Mouse (Mus musculus) liver, embryonic 14.5 days (tissue): Measurements from ENCODE around the gene Zranb3. TPM values are rescaled to one million over a fixed set of nuclear protein-coding genes. Genes with fewer than 3 reads are reported as not detected.

Source experiments
- ATAC-seq: fragments of 200-750 bp; cut with Nextera tagmentation; 2 replicates; pipeline ENCODE4 v1.8.0; 2017; ENCODE audit warnings: moderate number of reproducible peaks, mild to moderate bottlenecking, moderate library complexity; ENCODE audit not compliant: insufficient read depth
- DNase-seq, 3 experiments: peaks; one replicate each; pipeline ENCODE4 v3.0.0-alpha.2; 2012 to 2013; ENCODE audit warnings: low read depth in 3 of 3, low spot score in 3 of 3
- H3K27ac ChIP-seq: fragments of 300-500 bp; sonication (generic); 2 replicates; pipeline ENCODE4 v1.5.1; 2014; ENCODE audit warnings: moderate library complexity, mild to moderate bottlenecking, control low read depth, inconsistent platforms
- H3K27me3 ChIP-seq: fragments of 300-500 bp; sonication (generic); 2 replicates; pipeline ENCODE4 v1.6.1; 2014; ENCODE audit warnings: mild to moderate bottlenecking, low read length, moderate library complexity; ENCODE audit not compliant: control insufficient read depth, insufficient read depth
- H3K36me3 ChIP-seq: fragments of 300-500 bp; sonication (generic); replicated peaks from 2 replicates; pipeline ENCODE4 v1.6.1; 2014; ENCODE audit warnings: low read depth; ENCODE audit not compliant: control insufficient read depth, insufficient read depth
- H3K4me1 ChIP-seq, 2 experiments: fragments of 200-500 bp in 1 of 2; fragments of 300-500 bp in 1 of 2; sonication (generic) in 1 of 2; replicated peaks; 2 replicates each; pipeline ENCODE4 v1.6.1; 2012 to 2014; ENCODE audit warnings: antibody characterized with exemption in 1 of 2, inconsistent platforms in 1 of 2, low read length in 1 of 2; ENCODE audit not compliant: control insufficient read depth in 2 of 2, insufficient read depth in 2 of 2
- H3K4me2 ChIP-seq: fragments of 300-500 bp; sonication (generic); 2 replicates; pipeline ENCODE4 v1.6.1; 2014; ENCODE audit warnings: low read depth, mild to moderate bottlenecking, control low read depth, moderate library complexity
- H3K4me3 ChIP-seq, 2 experiments: fragments of 200-500 bp in 1 of 2; fragments of 300-500 bp in 1 of 2; sonication (generic) in 1 of 2; 2 replicates each; pipeline ENCODE4 v1.5.1; 2012 to 2014; ENCODE audit warnings: low read depth in 2 of 2, low read length in 2 of 2, mild to moderate bottlenecking in 2 of 2, control low read depth in 1 of 2, inconsistent platforms in 1 of 2, moderate library complexity in 1 of 2; ENCODE audit not compliant: insufficient read depth in 1 of 2
- H3K9ac ChIP-seq: fragments of 300-500 bp; sonication (generic); replicated peaks from 2 replicates; pipeline ENCODE4 v1.6.1; 2014; ENCODE audit warnings: mild to moderate bottlenecking, control low read depth, moderate library complexity
- H3K9me3 ChIP-seq: fragments of 300-500 bp; sonication (generic); 2 replicates; pipeline ENCODE4 v1.6.1; 2016; ENCODE audit warnings: low read length, mixed read lengths; ENCODE audit not compliant: control insufficient read depth
- CTCF ChIP-seq: IDR thresholded peaks from 2 replicates; pipeline ENCODE4 v1.5.1; 2016; ENCODE audit warnings: antibody characterized with exemption, low read depth, control low read depth
- EP300 ChIP-seq: IDR thresholded peaks from 2 replicates; pipeline ENCODE4 v1.6.1; 2016; ENCODE audit warnings: antibody characterized with exemption, low read depth
- WGBS: fragments of 180-500 bp; shearing (Covaris S2); extraction: QIAGEN DNeasy Blood & Tissue Kit; methylation state at CpG from one replicate; pipeline ENCODE4 v1.1.7; 2014; ENCODE audit not compliant: insufficient replicate concordance; 5-methylcytosine and 5-hydroxymethylcytosine counted together
- polyA plus RNA-seq, 2 experiments: library from polyadenylated mRNA; depleted of rRNA in 1 of 2; stranded (reverse) in 1 of 2; unstranded in 1 of 2; fragments of >200 nt; fragmentation: Nextera tagmentation in 1 of 2; extraction: Ambion mirVana in 1 of 2; gene quantifications; 2 replicates each; pipeline versions ENCODE4 v1.2.1 to v1.2.3; 2012 to 2014

Gene Zranb3
- polyA plus RNA-seq, 2 experiments: 3.9 to 4.1 TPM

DNA sequence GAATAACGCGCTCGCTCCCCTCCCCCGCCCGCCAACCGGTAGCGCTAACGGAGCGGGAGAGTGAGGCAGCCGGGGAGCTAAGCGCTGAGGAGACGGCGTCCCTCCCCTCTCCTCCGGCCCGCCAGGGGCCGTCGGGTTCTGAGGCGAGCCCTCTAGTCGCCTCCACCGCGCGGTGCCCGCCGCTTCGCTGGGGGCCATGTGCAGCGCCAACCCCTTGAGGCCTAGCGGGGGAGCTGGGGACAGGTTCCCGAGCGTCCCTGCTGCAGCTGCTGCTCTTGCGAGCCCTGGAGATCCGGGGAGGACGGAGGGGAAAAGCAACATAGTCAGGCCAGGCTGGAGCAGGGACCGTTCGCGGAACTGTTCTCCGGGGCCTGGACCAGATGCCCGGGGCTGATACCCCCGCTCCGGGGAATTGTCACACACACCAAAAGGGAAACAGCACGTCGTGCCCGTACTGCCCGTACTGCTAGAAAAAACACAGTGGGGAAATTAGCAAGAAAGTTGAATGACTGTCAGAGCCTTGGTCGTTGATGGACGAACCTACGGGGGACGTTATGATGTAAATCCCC, 757 bp upstream of the Zranb3 start:
- peaks cover 5 to 6% of the 10 kb centered on the region in 2 experiments for H3K4me1 ChIP-seq
- peak; percentile 55 for ATAC-seq

DNA sequence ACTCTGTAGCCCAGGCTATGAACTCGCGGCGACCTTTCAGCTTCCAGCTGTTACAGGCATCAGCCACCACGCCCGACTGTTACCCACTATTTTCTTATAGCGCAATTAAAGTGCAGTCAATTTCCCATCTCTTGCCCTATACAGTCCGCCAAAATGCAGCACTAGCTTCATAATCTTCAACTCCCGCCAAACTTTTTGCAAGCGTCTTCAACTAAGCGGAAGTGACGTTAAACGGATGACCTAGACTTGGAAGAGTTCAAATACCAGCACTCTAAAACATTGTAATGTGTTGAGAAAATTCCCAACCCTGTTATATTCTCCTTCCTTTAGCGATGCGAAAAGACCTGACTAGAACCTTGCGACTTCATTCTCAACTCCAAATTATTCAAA, 601 bp downstream of the Zranb3 start:
- H3K4me3 ChIP-seq: peak overlapping the region; percentile 99

More for the DNA sequence above, 757 bp upstream of the Zranb3 start:
- H3K36me3 ChIP-seq: no peaks in the 10 kb centered on the region
- peak; percentile 42 to 52 (median 42) for DNase-seq
- peak overlapping the region; percentile 98 for H3K9ac ChIP-seq
- peak overlapping the region; percentile 80 for H3K4me2 ChIP-seq
- WGBS: under 1% methylated on average over 42 of the region's 47 CpGs
- H3K27ac ChIP-seq: peak overlapping the region; percentile 89
- H3K4me3 ChIP-seq: peak overlapping the region; percentile 79 to 99
- no peaks in the 10 kb centered on the region for H3K27me3 ChIP-seq
- TF ChIP-seq CTCF (no peak; the same call in 1 of the 2 replicates), EP300 (peak; percentile 63)
- no peaks in the 10 kb centered on the region for H3K9me3 ChIP-seq

DNA sequence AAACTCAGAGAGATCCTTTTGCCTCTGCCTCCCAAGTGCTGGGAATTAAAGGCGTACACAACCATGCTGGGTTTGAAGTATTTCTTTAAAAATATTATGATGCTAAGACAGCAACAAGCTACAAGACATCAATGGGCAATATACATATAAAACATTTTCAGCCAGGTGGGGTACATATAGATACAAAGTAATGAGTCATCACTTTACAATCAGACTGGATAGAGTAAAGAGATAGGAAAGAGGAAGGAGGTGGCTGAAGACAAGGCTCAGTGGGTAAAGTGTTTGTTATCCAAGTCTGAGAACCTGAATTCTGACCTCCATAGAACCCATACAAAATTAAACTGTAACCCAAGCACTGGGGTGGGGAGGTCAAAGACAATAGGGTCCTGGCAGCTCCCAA, 4.5 kb downstream of the Zranb3 start:
- DNase-seq: no peak
- Histone ChIP-seq H3K4me1 (peaks cover 0 to 2% of the 10 kb centered on the region in 2 experiments; a peak in 2 of 4 replicates), H3K4me2 (no peak overlapping the region), H3K9me3 (no peaks in the 10 kb centered on the region), H3K27ac (no peak overlapping the region), H3K27me3 (no peaks in the 10 kb centered on the region), H3K9ac (no peak overlapping the region), H3K4me3 (no peak overlapping the region), H3K36me3 (no peaks in the 10 kb centered on the region)
- no peak for ATAC-seq
- WGBS: 73% methylated on average over 1 of the region's 1 CpGs
- TF ChIP-seq EP300 (no peak), CTCF (no peak)

More for the DNA sequence above, 601 bp downstream of the Zranb3 start:
- no peak for TF ChIP-seq EP300
- TF ChIP-seq CTCF: no peak
- WGBS: under 1% methylated on average over 15 of the region's 15 CpGs
- Histone ChIP-seq H3K4me1 (peaks cover 5 to 6% of the 10 kb centered on the region in 2 experiments), H3K4me2 (peak overlapping the region; percentile 77), H3K27me3 (no peaks in the 10 kb centered on the region), H3K36me3 (no peaks in the 10 kb centered on the region), H3K9me3 (no peaks in the 10 kb centered on the region), H3K9ac (peak overlapping the region; percentile 71), H3K27ac (peak overlapping the region; percentile 86)
- DNase-seq (peak in 2 of 3 experiments; percentile 75 to 79), ATAC-seq (peak; percentile 39)

DNA sequence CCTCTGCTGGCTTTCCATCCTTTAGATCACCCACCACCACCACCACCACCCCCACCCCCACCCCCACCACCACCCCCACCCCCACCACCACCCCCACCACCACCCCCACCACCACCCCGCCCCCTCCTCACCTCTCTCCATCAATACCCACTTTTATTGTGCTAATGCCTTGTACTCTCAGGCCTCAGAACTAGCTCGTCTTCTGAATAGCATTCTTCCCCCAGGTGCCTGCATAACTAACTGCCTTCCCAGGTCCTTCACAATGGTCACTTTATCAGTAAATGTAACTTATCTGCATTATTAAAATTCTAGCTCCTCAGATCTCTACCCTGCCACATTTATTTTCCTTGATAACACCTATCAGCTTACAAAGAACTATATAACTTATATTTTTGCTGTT, 8.2 kb downstream of the Zranb3 start:
- Histone ChIP-seq H3K27ac (no peak overlapping the region), H3K9ac (no peak overlapping the region), H3K4me2 (no peak overlapping the region), H3K36me3 (no peaks in the 10 kb centered on the region; the same call in 1 of the 2 replicates), H3K4me1 (no peaks in the 10 kb centered on the region), H3K4me3 (no peak overlapping the region), H3K9me3 (no peaks in the 10 kb centered on the region), H3K27me3 (no peaks in the 10 kb centered on the region)
- DNase-seq (no peak), ATAC-seq (no peak)
- WGBS: 69% methylated on average over 1 of the region's 2 CpGs
- no peak for TF ChIP-seq CTCF
- TF ChIP-seq EP300: no peak

DNA sequence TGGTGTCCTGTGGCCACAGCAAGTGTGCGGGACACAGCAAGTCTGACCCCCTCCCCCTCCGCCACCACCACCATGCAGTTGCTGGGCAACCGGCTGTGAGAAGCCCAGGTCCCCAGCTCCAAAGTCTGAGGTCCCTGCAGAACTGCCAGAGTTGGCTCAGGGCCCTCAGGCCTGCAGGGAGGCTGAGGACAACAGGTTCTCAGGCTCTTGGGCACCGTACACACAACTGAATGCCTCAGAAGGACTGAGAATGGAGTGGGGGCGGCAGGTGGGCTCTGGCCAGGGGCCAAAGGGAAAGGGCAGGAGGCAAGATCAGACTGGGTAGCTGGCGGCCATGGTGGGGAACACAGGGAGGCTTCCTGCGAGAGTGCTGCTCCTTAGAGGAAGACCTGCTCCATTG, 20.0 kb downstream of the Zranb3 start:
- H3K27me3 ChIP-seq: no peaks in the 10 kb centered on the region
- H3K27ac ChIP-seq: no peak overlapping the region
- DNase-seq (no peak), ATAC-seq (no peak)
- H3K4me3 ChIP-seq: no peak overlapping the region
- H3K4me2 ChIP-seq: no peak overlapping the region
- no peaks in the 10 kb centered on the region for H3K9me3 ChIP-seq
- no peak overlapping the region for H3K9ac ChIP-seq
- no peak for TF ChIP-seq EP300
- TF ChIP-seq CTCF: no peak
- no peaks in the 10 kb centered on the region; a peak in 2 of 4 replicates for H3K4me1 ChIP-seq
- no peaks in the 10 kb centered on the region for H3K36me3 ChIP-seq
- WGBS: 81% methylated on average over 7 of the region's 7 CpGs
